Mouse (Mus musculus): Measurements from ENCODE around the gene Lsm5.

The Lsm5 gene

DNA sequence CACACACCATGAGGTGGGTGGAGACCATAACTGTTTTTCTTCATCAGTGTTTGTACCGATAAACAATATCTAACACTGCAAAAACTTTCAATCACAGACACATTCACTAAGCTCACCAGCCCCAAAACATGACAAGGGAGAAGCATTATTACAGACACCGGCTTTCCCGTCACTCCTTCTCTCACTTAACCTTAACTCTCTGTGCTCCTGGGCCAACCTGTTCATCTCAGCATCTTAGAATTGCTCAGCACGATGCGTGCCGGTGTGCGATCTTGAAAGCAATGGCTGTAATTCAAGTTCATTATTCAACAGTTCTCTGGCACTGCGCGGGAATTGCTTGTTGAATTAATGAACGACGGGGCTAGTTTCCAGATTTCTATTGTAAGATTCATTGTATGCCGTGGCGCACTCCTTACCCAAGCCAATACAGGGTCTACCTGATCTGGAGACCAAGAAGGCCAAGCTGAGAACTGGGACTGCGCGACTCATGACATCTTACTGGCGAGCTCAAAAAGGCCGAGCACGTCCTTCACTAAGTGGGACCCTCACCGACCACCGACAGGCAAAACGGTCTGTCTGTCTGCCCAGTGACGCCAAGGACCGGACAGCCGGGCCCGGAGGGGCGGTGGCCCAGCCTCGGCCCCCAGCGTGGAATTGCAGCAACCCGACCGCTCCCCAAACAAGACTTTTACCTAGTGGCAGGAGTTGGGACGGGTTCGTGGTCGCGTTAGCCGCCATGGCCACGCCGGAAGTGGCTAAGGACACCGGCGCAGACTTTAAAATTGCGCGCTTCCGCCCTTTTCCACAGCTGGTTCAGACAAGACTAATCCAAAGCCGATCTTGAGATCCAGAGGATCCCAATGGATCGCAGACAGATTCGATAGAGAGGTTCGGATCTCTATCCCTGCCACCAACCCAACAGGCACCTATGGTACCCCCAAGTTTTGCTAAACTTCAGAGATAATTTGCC is at the start of gene Lsm5:
Gene Lsm5 (minus strand): TSS at position 780 of the 970 bp plus-strand sequence.
- peak; percentile 69 to 85 for DNase-seq (ENCODE audit: low spot score in 2 of 2)

DNA sequence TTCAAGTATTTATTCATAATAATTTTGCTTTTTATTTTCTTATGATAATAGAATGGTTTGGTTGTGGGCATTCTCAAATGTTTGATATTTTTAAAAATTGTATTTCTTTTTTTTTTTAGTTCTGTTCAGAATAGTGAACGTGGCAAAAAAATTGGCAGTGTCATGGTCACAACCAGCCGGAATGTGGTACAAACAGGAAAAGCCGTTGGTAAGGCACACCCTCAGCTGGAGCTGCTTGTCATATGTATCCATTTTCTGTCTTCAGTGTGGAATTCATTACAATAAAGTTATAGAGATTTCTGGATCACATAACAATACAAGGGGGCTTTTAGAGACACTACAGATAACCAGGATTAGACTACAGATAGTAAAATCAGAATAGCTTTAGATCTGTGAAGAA is 49.2 kb upstream of the Lsm5 start:
- no peak for DNase-seq (ENCODE audit: low spot score in 2 of 2)

DNA sequence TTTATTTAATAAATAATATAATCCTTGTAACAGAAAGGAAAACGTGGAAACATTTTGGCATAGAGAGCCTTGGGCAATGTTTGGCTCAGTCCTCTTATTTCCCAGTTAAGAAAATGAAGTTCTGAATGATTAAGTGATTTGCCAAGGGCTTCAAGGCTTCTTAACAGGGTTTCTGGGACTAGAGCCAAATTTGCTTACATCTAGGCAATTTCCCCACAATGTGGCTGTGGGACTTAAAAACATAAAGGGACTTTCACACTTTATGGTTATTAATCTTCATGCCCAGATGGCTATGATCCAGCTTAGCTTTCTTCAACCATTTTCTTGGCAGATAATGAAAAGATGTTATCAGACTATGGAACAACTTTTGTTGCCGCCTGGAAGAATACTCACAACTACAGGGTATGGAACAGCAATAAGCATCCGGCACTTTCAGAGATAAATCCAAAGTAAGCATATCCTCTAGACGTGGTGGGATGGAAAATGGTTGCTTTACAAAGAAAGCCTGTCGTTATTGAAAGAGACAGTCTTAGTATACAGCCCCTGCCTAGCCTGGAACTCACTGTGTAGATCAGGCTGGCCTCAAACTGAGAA is 41.5 kb upstream of the Lsm5 start:
- no peak for DNase-seq (ENCODE audit: low spot score in 2 of 2)

DNA sequence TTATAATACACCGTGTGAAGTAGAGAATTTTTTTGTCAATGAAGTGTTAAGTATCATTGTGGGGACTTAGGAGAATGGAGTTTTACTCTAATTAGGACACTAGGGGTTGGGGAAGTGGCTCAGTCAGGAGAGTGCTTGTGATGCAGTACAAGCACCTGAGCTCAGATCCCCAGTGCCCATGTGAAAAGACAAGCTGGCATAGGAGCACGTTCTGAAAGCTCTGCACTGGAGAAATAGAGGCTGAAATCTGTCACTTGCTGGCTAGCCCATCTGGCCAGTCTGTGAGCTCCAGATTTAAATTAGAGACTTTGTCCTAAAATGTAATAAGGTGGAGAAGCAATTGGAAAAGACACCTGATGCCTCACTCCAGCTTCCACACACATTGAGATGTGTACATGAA is 28.0 kb upstream of the Lsm5 start:
- DNase-seq (ENCODE audit: low spot score in 2 of 2): no peak

DNA sequence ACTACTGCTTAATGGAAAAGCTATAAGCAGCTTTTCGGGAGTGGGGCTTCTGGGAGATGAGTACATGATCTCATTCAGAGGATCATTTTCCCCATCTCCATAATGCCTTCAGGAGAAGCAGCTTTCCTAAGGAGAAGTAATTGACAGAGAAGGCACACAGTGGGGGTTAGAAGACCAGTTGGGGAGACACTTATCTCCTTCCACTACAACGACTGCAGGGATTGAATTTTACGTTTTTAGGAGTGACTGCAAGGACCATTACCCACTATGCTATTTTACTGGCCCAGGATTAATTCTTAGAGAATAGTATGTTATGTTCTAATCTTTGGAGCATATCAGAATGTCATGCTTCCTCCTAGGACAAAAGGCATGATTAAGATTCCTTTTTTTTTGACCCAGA is 16.4 kb upstream of the Lsm5 start:
- no peak for DNase-seq (ENCODE audit: low spot score in 2 of 2)

DNA sequence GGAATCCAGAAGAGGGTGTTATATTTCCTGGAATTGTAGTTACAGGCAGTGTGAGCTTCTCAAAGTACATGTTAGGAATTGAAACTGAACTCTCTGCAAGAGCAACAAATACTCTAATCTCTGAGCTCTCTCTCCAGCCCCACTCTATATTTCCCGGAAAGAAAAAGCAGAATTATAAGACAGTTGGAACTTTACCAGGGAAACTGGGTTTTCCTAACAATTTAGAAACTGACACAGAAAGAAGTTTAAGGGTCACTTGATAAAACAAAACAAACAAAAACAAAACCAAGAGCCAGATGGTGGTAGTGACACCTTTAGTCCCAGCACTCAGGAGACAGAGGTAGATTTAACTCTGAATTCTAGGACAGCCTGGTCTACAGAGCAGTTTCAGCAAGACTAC is 14.6 kb upstream of the Lsm5 start:
- no peak for DNase-seq (ENCODE audit: low spot score in 2 of 2)

DNA sequence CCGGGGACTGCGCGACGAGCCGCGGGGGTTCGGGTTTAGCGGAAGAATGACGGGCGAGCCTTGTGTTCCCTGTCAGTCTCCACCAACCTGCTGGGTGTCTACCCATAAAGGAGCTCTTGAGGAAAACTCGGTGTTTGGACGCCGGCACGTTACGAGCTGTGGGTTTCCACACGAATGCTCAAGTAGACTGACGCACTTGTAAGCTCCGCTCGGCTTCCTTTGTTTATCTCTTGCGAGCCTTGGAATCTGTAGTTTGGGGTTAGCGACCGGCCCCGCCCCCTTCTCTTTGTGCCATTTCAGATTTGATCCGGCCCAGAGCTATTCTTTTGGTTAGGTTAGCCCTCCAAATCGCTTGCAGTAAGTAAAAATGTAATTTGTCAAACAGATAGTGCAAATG is 10.8 kb upstream of the Lsm5 start:
- DNase-seq (ENCODE audit: low spot score in 2 of 2): no peak

DNA sequence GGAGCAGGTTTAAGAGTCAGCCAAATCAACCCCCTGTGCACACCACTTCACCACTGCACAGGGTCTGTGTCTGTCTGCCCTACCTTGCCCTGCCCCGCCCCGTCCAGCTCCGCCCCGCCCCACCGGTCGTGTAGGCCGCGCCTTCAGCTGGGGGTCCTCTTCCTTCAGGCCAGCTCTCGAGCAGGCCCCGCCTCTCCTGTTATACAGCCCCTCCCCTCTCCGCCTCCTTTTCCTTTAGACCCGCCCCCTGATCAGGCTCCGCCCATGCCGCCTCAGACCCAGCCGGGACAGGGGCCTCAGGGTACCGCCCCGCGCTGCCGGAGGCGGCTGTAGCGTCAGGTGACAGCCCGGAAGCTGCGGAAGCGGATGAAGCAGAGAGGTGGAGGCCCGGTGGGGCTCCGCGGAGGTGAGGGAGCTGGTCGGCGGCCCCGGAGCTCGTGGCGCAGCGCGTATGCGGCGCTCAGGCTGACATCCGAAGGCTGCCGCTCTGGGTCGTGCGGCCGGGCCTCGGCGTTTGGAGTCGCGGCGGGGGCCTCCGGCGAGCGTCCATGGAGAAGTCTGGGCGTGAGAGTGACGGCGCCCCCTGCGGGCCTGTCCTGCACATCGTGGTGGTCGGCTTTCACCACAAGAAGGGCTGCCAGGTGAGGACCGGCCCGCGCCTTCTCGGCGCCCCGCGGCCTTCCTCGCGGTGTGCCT is 10.2 kb upstream of the Lsm5 start, which contains the start of gene Avl9:
Gene Avl9 (plus strand): TSS at position 326 of the 696 bp plus-strand sequence.
- peak; percentile 99 for DNase-seq (ENCODE audit: low spot score in 2 of 2)

DNA sequence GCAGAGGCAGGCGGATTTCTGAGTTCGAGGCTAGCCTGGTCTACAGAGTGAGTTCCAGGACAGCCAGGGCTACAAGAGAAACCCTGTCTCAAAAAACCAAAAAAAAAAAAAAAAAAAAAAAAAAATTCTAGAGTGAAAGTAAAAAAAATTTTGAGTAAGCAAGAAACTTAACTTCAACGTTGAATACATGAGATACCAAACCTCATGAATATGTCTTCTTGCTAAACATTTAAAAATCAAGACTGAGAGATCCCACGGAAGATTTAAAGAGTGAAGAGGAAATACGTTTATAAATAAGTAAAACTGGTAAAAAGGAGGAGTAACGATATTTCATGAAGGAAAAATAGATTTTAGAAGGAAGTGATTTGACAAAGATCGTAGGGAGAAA is 9.7 kb upstream of the Lsm5 start:
- DNase-seq (ENCODE audit: low spot score in 2 of 2): no peak

DNA sequence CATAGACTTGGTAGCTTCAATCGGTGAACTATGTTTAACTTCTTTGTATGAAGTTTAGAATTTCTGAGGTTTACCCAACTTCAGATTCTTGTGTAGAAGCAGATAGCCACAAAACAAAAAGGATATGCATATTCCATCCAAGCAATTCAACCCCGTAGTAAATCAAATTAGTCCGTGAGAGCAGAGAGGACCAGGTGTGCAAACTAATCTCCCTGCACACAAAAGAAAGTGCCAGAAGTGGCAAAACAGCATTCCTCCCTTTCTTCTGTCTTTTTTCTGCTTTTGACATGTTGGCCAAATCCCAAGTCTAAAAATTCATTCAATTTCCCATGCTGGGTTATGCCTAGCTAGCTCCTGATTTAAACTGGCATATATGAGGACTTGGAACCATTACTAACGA is 12.1 kb downstream of the Lsm5 start:
- DNase-seq (ENCODE audit: low spot score in 2 of 2): no peak

DNA sequence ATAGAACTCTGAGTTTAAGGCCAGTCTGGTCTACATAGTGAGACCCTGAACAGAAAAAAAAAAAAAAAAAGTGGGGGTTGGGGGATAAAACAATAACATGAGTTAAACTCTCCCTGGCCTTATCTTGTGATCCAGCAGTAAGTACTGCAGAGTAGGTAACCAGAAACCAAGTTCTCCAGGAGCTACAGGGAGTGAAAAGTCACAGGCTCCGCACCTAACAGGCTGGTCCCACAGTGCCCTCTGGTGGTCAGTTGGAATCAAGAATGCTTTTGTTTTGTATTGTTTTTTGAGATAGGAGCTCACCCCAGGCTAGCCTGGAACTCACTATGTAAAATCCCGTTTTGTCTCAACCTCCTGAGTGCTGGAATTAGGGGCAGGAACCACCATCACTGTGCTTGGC is 13.3 kb downstream of the Lsm5 start:
- peak; percentile 23 to 80 for DNase-seq (ENCODE audit: low spot score in 2 of 2)

DNA sequence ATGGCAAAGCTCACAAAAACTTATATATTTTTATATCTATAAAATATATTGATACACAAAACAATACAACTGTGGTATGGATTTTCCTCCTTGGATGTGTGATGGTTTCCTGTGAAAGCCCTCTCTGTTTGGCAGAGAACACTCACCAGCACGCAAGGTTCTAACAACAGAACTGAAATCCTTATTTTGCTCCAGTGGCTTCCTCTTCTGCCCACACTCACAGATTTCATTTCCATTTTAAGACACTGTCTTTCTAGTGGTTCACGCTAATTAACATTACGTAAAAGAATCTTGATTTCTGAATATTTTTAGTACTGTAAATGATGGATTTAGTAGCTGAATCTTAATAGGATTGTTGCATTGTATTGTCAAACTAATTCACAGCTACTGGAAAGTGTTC is 16.3 kb downstream of the Lsm5 start:
- no peak for DNase-seq (ENCODE audit: low spot score in 2 of 2)

DNA sequence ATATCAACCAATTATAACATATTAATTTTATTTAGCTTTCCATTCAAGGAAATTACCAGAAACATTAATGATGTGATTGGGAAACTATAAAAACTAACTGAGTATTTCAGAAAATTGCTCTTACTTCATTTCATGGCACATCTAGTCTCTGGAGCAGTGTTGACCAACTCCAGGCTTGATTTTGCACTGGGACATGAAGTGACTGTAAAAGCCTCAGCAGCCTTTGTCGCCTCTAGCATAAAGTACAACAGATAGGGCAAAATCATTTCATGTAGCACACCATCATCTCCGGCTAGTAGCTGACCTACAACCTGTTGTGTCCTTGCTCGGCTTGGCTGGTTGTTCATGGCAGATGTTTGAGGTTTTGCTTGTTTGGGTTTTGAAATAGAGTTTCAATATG is 40.1 kb downstream of the Lsm5 start:
- DNase-seq (ENCODE audit: low spot score in 2 of 2): no peak

DNA sequence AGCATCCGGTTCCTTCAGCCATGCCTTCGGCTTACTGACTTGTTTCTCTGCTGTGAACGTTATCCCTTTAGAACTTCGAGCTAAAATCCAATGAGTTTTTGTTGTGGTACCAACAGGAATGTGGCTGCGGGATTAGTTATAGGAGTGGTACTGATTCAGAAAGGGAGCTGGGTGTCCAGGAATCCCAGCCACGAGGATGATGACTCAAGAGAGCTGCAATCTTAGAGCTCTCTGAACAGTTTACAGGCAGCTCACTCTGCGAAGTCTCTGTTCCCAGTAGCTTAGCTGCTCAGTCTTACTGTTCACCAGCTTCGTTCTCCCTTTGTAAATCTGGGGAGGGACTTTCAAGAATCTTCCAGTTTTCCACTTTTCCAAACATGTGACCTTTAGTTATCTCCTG is 49.1 kb downstream of the Lsm5 start:
- no peak for DNase-seq (ENCODE audit: low spot score in 2 of 2)

DNA sequence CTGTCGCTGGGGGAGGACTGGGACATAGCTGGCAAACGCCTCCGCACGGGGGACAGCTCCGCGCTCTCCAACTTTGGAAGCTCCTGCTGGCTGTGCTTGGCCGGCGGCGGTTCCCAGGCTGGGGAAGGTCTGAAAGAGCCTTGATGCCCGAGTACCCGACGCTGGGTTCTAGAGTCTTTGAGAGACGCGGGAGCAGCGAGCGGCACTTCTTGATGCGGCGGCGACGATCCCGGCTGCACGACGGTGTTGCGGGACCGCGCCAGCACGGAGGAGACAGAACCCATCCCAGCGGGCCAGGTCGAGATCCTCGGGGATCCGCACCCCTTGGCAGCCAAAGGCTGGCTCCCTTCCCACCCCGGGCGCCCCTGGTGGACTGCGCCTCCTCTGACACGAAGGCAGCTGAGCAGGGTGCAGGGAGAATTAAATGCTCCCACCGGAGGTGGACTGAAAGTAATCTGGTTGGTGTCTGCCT is 52.4 kb downstream of the Lsm5 start:
- DNase-seq (ENCODE audit: low spot score in 2 of 2): no peak
